Mouse (Mus musculus) lung, embryonic 15.5 days (tissue): ENCODE results near the gene Dgat2. TPM values are rescaled to one million over a fixed set of nuclear protein-coding genes. Genes with fewer than 3 reads are reported as not detected.
A peak's percentile ranks its signal among the peaks of the same experiment; 100 is the strongest.

Experiments used
- ATAC-seq: fragments of 200-750 bp; cut with Nextera tagmentation; 2 replicates; pipeline ENCODE4 v1.8.0; 2017; ENCODE audit warnings: moderate number of reproducible peaks, borderline replicate concordance; ENCODE audit not compliant: low FRiP score, low TSS enrichment; ENCODE audit errors: extremely low read depth
- H3K27ac ChIP-seq: fragments of 300-500 bp; sonication (generic); 2 replicates; pipeline ENCODE4 v1.5.1; 2015; ENCODE audit warnings: moderate library complexity, mild to moderate bottlenecking, inconsistent platforms
- H3K27me3 ChIP-seq: fragments of 300-500 bp; sonication (generic); 2 replicates; pipeline ENCODE4 v1.6.1; 2015; ENCODE audit warnings: inconsistent platforms
- H3K36me3 ChIP-seq: fragments of 300-500 bp; sonication (generic); 2 replicates; pipeline ENCODE4 v1.6.1; 2015; ENCODE audit warnings: inconsistent platforms
- H3K4me1 ChIP-seq: fragments of 300-500 bp; sonication (generic); 2 replicates; pipeline ENCODE4 v1.6.1; 2015; ENCODE audit warnings: inconsistent platforms
- H3K4me2 ChIP-seq: fragments of 300-500 bp; sonication (generic); 2 replicates; pipeline ENCODE4 v1.6.1; 2015; ENCODE audit warnings: inconsistent platforms, mild to moderate bottlenecking, moderate library complexity
- H3K4me3 ChIP-seq: fragments of 300-500 bp; sonication (generic); 2 replicates; pipeline ENCODE4 v1.5.1; 2015; ENCODE audit warnings: mild to moderate bottlenecking, inconsistent platforms
- H3K9ac ChIP-seq: fragments of 300-500 bp; sonication (generic); 2 replicates; pipeline ENCODE4 v1.6.1; 2015; ENCODE audit warnings: inconsistent platforms
- H3K9me3 ChIP-seq: fragments of 300-500 bp; sonication (generic); 2 replicates; pipeline ENCODE4 v1.6.1; 2016; ENCODE audit warnings: inconsistent platforms
- WGBS: fragments of 180-500 bp; shearing (Covaris S2); methylation state at CpG from one replicate; pipeline ENCODE4 v1.1.7; 2015; 5-methylcytosine and 5-hydroxymethylcytosine counted together
- polyA plus RNA-seq: library from polyadenylated mRNA; unstranded; fragments of >200 nt; fragmentation: Nextera tagmentation; extraction: Ambion mirVana; gene quantifications from 2 replicates; pipeline ENCODE4 v1.2.1, GENCODE M21; 2015

Gene Dgat2
- polyA plus RNA-seq, 1 experiment from 2014 or later = 34.7 TPM

- H3K27ac ChIP-seq = no peak overlapping the region
- H3K36me3 ChIP-seq = no peaks in the 10 kb centered on the region
- ATAC-seq = no peak
- H3K27me3 ChIP-seq = no peaks in the 10 kb centered on the region
- WGBS = 62% methylated on average over 10 of the region's 10 CpGs
- H3K9ac ChIP-seq = no peak overlapping the region
- peaks cover 4% of the 10 kb centered on the region; the same call in 1 of the 2 replicates for H3K4me1 ChIP-seq
- H3K4me2 ChIP-seq = no peak overlapping the region
- H3K4me3 ChIP-seq = no peak overlapping the region
- no peaks in the 10 kb centered on the region for H3K9me3 ChIP-seq
Observed at GRCm38 (mm10) chr7:99171730-99172463, 10.6 kb downstream of the Dgat2 start.

DNA sequence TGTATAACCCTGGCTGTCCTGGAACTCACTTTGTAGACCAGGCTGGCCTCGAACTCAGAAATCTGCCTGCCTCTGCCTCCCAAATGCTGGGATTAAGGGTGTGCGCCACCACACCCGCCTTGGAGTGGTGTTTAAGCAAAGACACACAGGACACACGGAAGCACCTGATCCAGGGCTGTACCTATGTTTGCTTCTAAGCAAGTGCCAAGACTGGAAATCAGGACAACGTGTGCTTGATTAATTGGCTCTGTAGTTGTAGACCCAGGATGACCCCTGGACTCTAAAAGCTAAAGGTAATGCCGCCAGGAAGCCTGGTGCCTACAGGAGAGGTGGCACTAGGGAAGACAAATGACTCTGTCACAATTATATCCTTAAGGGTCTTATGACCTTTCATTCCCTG, 12.0 kb downstream of the Dgat2 start:
- H3K9me3 ChIP-seq = no peaks in the 10 kb centered on the region
- H3K4me3 ChIP-seq = no peak overlapping the region
- no peak for ATAC-seq
- H3K36me3 ChIP-seq = no peaks in the 10 kb centered on the region
- 84% methylated on average over 6 of the region's 6 CpGs for WGBS
- peaks cover 4% of the 10 kb centered on the region; the same call in 1 of the 2 replicates for H3K4me1 ChIP-seq
- H3K27ac ChIP-seq = no peak overlapping the region
- no peak overlapping the region for H3K9ac ChIP-seq
- no peak overlapping the region for H3K4me2 ChIP-seq
- H3K27me3 ChIP-seq = no peaks in the 10 kb centered on the region

GRCm38 (mm10) chr7:99169717-99170403, 12.7 kb downstream of the Dgat2 start:
- Histone ChIP-seq H3K4me2 (no peak overlapping the region), H3K9me3 (no peaks in the 10 kb centered on the region), H3K36me3 (no peaks in the 10 kb centered on the region), H3K9ac (no peak overlapping the region), H3K4me3 (no peak overlapping the region), H3K4me1 (peaks cover 10% of the 10 kb centered on the region; the same call in 1 of the 2 replicates), H3K27me3 (no peaks in the 10 kb centered on the region), H3K27ac (no peak overlapping the region)
- 74% methylated on average over 9 of the region's 9 CpGs for WGBS
- no peak for ATAC-seq

DNA sequence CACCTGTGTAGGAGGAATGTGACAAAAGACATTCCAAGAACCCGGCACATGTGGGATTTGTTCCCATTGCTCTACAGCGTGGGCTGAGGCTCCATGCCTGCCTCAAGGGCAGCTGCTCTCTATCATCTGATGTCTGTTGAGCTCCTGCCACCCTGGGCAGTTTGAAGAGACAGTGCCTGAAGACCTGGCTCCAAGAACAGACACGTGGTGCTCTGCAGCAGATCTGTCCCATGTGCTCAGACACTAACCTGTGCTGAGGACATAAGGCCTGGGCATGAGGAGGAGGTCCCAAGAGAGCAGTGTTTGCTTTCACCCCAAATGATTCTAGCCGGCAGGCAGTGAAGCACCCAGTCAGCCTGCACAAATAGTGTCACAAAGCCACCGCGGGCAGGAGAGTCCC, 13.8 kb downstream of the Dgat2 start:
- no peak for ATAC-seq
- no peak overlapping the region for H3K4me3 ChIP-seq
- H3K36me3 ChIP-seq = no peaks in the 10 kb centered on the region
- H3K9me3 ChIP-seq = no peaks in the 10 kb centered on the region
- peaks cover 12% of the 10 kb centered on the region; the same call in 1 of the 2 replicates for H3K4me1 ChIP-seq
- H3K4me2 ChIP-seq = no peak overlapping the region
- no peak overlapping the region for H3K9ac ChIP-seq
- H3K27ac ChIP-seq = no peak overlapping the region
- WGBS = 70% methylated on average over 6 of the region's 6 CpGs
- H3K27me3 ChIP-seq = no peaks in the 10 kb centered on the region

DNA sequence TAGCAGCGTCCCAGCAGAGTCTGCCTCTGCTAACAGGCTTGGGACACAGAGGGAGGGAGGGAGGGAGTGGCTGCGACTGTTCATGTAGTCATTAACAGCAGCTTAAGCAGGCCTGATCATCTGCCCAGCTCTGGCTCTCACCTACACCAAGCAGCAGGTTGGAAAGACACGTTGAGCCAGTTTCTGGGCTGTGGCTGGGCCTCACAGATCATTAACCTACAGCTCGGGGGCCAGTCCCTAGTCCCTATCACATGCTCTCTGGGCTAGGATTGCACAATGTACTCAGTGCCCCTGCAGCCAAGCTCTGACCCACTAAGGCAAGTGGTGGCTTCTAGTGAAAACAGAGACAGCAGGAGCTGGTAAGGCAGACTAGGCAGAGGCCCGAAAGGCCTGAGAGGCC, 14.6 kb downstream of the Dgat2 start:
- H3K9ac ChIP-seq = no peak overlapping the region
- 42% methylated on average over 5 of the region's 5 CpGs for WGBS
- H3K4me1 ChIP-seq = peaks cover 12% of the 10 kb centered on the region; the same call in 1 of the 2 replicates
- no peaks in the 10 kb centered on the region for H3K27me3 ChIP-seq
- no peaks in the 10 kb centered on the region for H3K36me3 ChIP-seq
- H3K4me3 ChIP-seq = no peak overlapping the region
- no peaks in the 10 kb centered on the region for H3K9me3 ChIP-seq
- no peak overlapping the region for H3K4me2 ChIP-seq
- ATAC-seq = peak; percentile 60
- H3K27ac ChIP-seq = 0 out of 2 replicates have a peak overlapping the region, but pooled peaks have one; percentile 37

DNA sequence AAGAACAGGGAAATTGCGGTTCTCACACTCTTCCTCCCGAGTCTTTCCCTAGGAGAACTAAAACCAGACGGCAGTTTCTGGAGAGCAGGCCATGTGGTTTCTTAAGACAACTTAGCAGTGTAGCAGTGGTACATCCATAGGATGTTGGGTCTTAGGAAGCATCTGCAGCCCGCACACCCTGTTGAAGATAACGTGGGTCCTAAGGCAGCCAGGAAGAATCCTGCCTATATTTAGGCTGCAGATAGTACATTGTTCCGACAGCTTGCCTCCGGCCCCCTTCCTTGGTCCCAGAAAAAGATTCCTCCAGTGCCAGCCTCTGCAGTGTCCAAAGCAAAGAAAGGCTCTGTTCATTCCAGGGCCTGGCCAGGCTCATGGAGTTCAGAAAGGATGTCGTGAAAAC, 16.4 kb downstream of the Dgat2 start:
- Histone ChIP-seq H3K36me3 (no peaks in the 10 kb centered on the region), H3K4me3 (no peak overlapping the region), H3K9me3 (no peaks in the 10 kb centered on the region), H3K27ac (no peak overlapping the region), H3K4me1 (peaks cover 12% of the 10 kb centered on the region; the same call in 1 of the 2 replicates), H3K4me2 (no peak overlapping the region), H3K9ac (no peak overlapping the region), H3K27me3 (no peaks in the 10 kb centered on the region)
- 73% methylated on average over 8 of the region's 8 CpGs for WGBS
- no peak for ATAC-seq

DNA sequence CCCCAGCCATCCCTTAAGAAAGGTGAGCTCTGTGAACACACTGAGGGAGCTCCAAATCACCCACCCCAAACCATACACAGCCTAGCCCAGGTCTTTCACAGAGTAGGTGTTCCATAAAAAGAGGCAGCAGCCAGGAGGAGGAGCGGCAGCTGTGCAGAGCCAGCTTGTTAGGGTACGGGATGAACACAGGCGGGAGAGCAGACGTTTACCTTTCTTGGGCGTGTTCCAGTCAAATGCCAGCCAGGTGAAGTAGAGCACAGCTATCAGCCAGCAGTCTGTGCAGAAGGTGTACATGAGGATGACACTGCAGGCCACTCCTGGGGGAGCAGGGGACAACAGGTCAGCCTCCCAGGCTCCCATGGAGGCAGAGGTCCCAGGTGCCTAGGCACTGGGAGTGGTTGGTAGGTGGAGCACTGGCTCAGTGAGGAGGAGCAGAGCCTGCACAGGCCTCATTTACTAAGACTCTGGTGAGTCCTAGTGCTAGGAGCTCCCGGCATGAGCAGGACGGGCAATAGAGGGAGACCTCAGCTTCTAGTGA, 17.6 kb downstream of the Dgat2 start:
- 64% methylated on average over 7 of the region's 7 CpGs for WGBS
- no peaks in the 10 kb centered on the region for H3K36me3 ChIP-seq
- no peaks in the 10 kb centered on the region for H3K27me3 ChIP-seq
- H3K4me3 ChIP-seq = no peak overlapping the region
- no peaks in the 10 kb centered on the region for H3K9me3 ChIP-seq
- no peak overlapping the region for H3K4me2 ChIP-seq
- ATAC-seq = no peak
- no peak overlapping the region for H3K9ac ChIP-seq
- H3K4me1 ChIP-seq = peaks cover 12% of the 10 kb centered on the region; the same call in 1 of the 2 replicates
- no peak overlapping the region for H3K27ac ChIP-seq

DNA sequence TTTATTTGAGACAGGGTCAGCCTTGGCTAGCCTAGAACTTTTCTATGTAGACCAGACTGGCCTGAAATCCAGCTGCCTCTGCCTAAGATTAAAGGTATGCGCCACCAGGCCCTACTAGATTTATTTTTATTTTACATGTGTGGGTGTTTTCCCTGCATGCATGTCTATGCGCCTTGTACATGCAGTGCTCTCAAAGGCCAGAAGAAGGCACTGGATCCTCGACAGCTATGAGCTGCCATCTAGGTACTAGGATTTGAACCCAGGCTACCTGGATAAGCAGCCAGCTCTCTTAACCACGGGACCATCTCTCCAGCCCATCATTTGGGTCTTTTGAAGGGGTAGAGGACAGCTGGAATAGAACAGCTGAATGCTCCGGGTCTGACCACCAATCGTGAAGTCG, 20.1 kb downstream of the Dgat2 start:
- peaks cover 8% of the 10 kb centered on the region; the same call in 1 of the 2 replicates for H3K4me1 ChIP-seq
- H3K4me2 ChIP-seq = no peak overlapping the region
- WGBS = 87% methylated on average over 7 of the region's 7 CpGs
- no peak overlapping the region for H3K27ac ChIP-seq
- ATAC-seq = no peak
- H3K9ac ChIP-seq = no peak overlapping the region
- H3K36me3 ChIP-seq = no peaks in the 10 kb centered on the region
- no peaks in the 10 kb centered on the region for H3K27me3 ChIP-seq
- no peak overlapping the region for H3K4me3 ChIP-seq
- H3K9me3 ChIP-seq = no peaks in the 10 kb centered on the region

GRCm38 (mm10) chr7:99161961-99162360, 20.6 kb downstream of the Dgat2 start:
- H3K9ac ChIP-seq = no peak overlapping the region
- ATAC-seq = no peak
- H3K36me3 ChIP-seq = no peaks in the 10 kb centered on the region
- 0 out of 2 replicates have a peak, but pooled peaks cover 8% of the 10 kb centered on the region for H3K4me1 ChIP-seq
- H3K9me3 ChIP-seq = no peaks in the 10 kb centered on the region
- no peak overlapping the region for H3K4me2 ChIP-seq
- H3K4me3 ChIP-seq = no peak overlapping the region
- WGBS = 90% methylated on average over 11 of the region's 11 CpGs
- H3K27me3 ChIP-seq = no peaks in the 10 kb centered on the region
- no peak overlapping the region for H3K27ac ChIP-seq

GRCm38 (mm10) chr7:99161529-99161928, 21.0 kb downstream of the Dgat2 start:
- no peaks in the 10 kb centered on the region for H3K36me3 ChIP-seq
- peak; percentile 29; the same call in 1 of the 2 replicates for ATAC-seq
- H3K4me3 ChIP-seq = no peak overlapping the region
- no peaks in the 10 kb centered on the region for H3K9me3 ChIP-seq
- H3K27me3 ChIP-seq = no peaks in the 10 kb centered on the region
- no peak overlapping the region for H3K9ac ChIP-seq
- 39% methylated on average over 4 of the region's 4 CpGs for WGBS
- no peak overlapping the region for H3K27ac ChIP-seq
- 0 out of 2 replicates have a peak, but pooled peaks cover 8% of the 10 kb centered on the region for H3K4me1 ChIP-seq
- H3K4me2 ChIP-seq = no peak overlapping the region

DNA sequence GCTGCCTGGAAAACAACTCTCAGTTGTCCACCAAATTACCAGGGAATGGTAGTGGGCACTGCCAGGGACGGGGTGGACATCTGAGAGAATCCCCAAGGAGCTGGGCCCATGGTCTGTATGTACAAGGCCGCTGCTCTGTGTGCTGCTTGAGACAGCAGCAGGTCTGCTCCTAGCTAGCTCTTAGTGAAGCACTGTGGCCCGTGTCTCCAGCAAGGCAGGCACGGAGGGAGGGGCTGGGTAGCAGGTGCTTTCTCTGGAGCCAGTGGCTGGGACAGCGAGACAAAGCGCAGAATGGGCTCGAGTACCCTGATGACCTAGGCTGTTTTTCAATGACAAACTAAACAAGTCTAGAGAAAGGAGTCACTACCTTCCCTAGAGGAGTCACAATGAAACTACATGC, 21.5 kb downstream of the Dgat2 start:
- WGBS = 63% methylated on average over 7 of the region's 7 CpGs

DNA sequence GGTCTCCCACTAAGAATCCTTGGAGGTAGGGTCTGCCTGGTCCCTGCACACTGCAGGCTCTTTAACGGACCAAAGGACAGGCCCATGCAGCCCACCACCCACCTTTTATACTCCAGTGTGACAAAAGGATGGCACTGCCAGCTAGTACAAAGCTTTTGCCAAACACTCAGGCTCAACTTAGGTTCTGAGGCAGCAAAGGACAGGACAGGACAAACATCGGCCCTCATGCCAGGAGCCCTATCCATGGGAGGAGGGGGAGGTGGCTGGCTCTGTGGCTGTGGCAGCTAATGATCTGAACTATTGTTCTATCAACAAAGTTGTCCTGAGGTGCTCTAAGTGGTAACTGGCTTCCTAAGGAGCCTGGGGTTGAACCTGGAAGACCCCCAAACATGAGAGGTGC, 23.1 kb downstream of the Dgat2 start:
- H3K36me3 ChIP-seq = no peaks in the 10 kb centered on the region
- ATAC-seq = no peak
- H3K27me3 ChIP-seq = no peaks in the 10 kb centered on the region
- H3K4me1 ChIP-seq = peaks cover 16% of the 10 kb centered on the region
- H3K4me2 ChIP-seq = no peak overlapping the region
- H3K27ac ChIP-seq = no peak overlapping the region
- 91% methylated on average over 2 of the region's 2 CpGs for WGBS
- H3K9me3 ChIP-seq = no peaks in the 10 kb centered on the region
- no peak overlapping the region for H3K9ac ChIP-seq
- H3K4me3 ChIP-seq = no peak overlapping the region

More for the DNA sequence above, 21.5 kb downstream of the Dgat2 start:
- H3K27ac ChIP-seq = no peak overlapping the region
- no peaks in the 10 kb centered on the region for H3K27me3 ChIP-seq
- H3K4me1 ChIP-seq = peaks cover 12% of the 10 kb centered on the region
- no peak overlapping the region for H3K9ac ChIP-seq
- H3K36me3 ChIP-seq = no peaks in the 10 kb centered on the region
- H3K4me2 ChIP-seq = no peak overlapping the region
- no peak overlapping the region for H3K4me3 ChIP-seq
- no peaks in the 10 kb centered on the region for H3K9me3 ChIP-seq
- ATAC-seq = no peak
